Mouse (Mus musculus) C2C12 (cell line): ENCODE results near the gene Dlgap1.

Source experiments
- CEBPB ChIP-seq: IDR thresholded peaks from one replicate; pipeline ENCODE4 v1.6.1; 2011; ENCODE audit warnings: low read depth, mild to moderate bottlenecking, control low read depth, moderate library complexity
- CTCF ChIP-seq: IDR thresholded peaks from one replicate; pipeline ENCODE4 v1.5.1; 2011; ENCODE audit not compliant: control insufficient read depth, insufficient read depth, insufficient read length
- FOSL1 ChIP-seq: IDR thresholded peaks from one replicate; pipeline ENCODE4 v1.8.0; 2011; ENCODE audit warnings: mild to moderate bottlenecking, low read length; ENCODE audit not compliant: poor library complexity, insufficient read depth, severe bottlenecking
- MAX ChIP-seq: IDR thresholded peaks from one replicate; pipeline ENCODE4 v1.6.1; 2011; ENCODE audit warnings: mild to moderate bottlenecking, control low read depth
- MYOD1 ChIP-seq: IDR thresholded peaks from one replicate; pipeline ENCODE4 v1.6.1; 2011; ENCODE audit warnings: low read depth; ENCODE audit not compliant: control insufficient read depth, insufficient read length
- USF1 ChIP-seq: IDR thresholded peaks from one replicate; pipeline ENCODE4 v1.6.1; 2011; ENCODE audit warnings: low read depth, mild to moderate bottlenecking, control low read depth, moderate library complexity

DNA sequence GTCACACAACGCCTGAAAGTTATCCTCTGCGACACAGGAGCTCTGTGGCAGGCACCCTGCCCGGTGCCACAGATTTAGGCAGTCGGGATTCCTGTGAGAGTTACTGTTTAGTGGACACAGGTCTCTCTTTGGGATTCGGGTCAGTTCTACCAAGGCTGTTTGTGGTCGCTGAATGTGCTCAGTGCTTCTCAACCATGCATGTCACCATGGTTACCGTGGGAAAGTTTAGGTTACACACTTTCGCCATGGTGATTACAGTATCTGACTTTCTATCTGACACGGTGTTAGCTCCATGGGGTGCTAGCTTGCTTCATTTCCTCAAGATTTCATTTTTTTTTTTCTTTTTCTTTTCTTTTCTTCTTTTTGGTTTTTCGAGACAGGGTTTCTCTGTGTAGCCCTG lies 793.8 kb downstream of the Dlgap1 start:
- TF ChIP-seq CTCF = no peak
- TF ChIP-seq USF1 = no peak
- no peak for TF ChIP-seq MAX
- TF ChIP-seq MYOD1 = no peak
- no peak for TF ChIP-seq FOSL1
- TF ChIP-seq CEBPB = no peak
